Mouse (Mus musculus): ENCODE results near the gene Atxn7l1. TPM values are rescaled to one million over a fixed set of nuclear protein-coding genes. Genes with fewer than 3 reads are reported as not detected.

The Atxn7l1 gene
- 43.5 and 47.8 TPM in 2 replicates for polyA plus RNA-seq (2012; rRNA removed)

- peaks cover 6% of the 10 kb centered on the region; the same call in 1 of the 2 replicates for H3K4me1 ChIP-seq (ENCODE audit: control insufficient read depth, insufficient read depth, low read length)
- peak; percentile 89 for DNase-seq
- TF ChIP-seq CTCF (IDR thresholded peaks at IDR 0.05; ENCODE audit: insufficient read depth, low read length) (peak; percentile 51), POLR2A (IDR thresholded peaks at IDR 0.05; ENCODE audit: borderline replicate concordance, extremely low read depth, low read depth, low read length) (peak; percentile 88; the same call in 1 of the 2 replicates)
- H3K4me3 ChIP-seq (replicated peaks; ENCODE audit: extremely low read depth, low read depth, low read length), result peak within 1 kb of the TSS; percentile 62
- WGBS, result under 1% methylated on average over 53 of the region's 54 CpGs
Observed at GRCm38 (mm10) chr12:33147497-33148267, at the start of gene Atxn7l1. Gene Atxn7l1 (plus strand): TSS chr12:33147693.

GRCm38 (mm10) chr12:33101627-33102026 lies 45.9 kb upstream of the Atxn7l1 start:
- no peak for DNase-seq
- WGBS, result 78% methylated on average over 8 of the region's 8 CpGs
- TF ChIP-seq POLR2A (IDR thresholded peaks at IDR 0.05; ENCODE audit: borderline replicate concordance, extremely low read depth, low read depth, low read length) (no peak), CTCF (IDR thresholded peaks at IDR 0.05; ENCODE audit: insufficient read depth, low read length) (no peak)

GRCm38 (mm10) chr12:33102342-33103115 lies 45.0 kb upstream of the Atxn7l1 start:
- Histone ChIP-seq H3K4me3 (replicated peaks; ENCODE audit: extremely low read depth, low read depth, low read length) (no peak overlapping the region), H3K4me1 (ENCODE audit: control insufficient read depth, insufficient read depth, low read length) (peaks cover 7% of the 10 kb centered on the region)
- TF ChIP-seq POLR2A (IDR thresholded peaks at IDR 0.05; ENCODE audit: borderline replicate concordance, extremely low read depth, low read depth, low read length), result no peak
- no peak for DNase-seq
- 34% methylated on average over 15 of the region's 15 CpGs for WGBS

More at GRCm38 (mm10) chr12:33101627-33102026, 45.9 kb upstream of the Atxn7l1 start:
- Histone ChIP-seq H3K4me3 (replicated peaks; ENCODE audit: extremely low read depth, low read depth, low read length) (no peak overlapping the region), H3K4me1 (ENCODE audit: control insufficient read depth, insufficient read depth, low read length) (peaks cover 7% of the 10 kb centered on the region)

GRCm38 (mm10) chr12:33105724-33106123 lies 41.8 kb upstream of the Atxn7l1 start:
- TF ChIP-seq POLR2A (IDR thresholded peaks at IDR 0.05; ENCODE audit: borderline replicate concordance, extremely low read depth, low read depth, low read length) (no peak), CTCF (IDR thresholded peaks at IDR 0.05; ENCODE audit: insufficient read depth, low read length) (no peak)
- 61% methylated on average over 4 of the region's 4 CpGs for WGBS
- no peak for DNase-seq
- Histone ChIP-seq H3K4me3 (replicated peaks; ENCODE audit: extremely low read depth, low read depth, low read length) (no peak overlapping the region), H3K4me1 (ENCODE audit: control insufficient read depth, insufficient read depth, low read length) (peaks cover 9% of the 10 kb centered on the region)

GRCm38 (mm10) chr12:33106438-33107167 lies 40.9 kb upstream of the Atxn7l1 start:
- no peak overlapping the region for H3K4me3 ChIP-seq (replicated peaks; ENCODE audit: extremely low read depth, low read depth, low read length)
- no peak for DNase-seq
- TF ChIP-seq POLR2A (IDR thresholded peaks at IDR 0.05; ENCODE audit: borderline replicate concordance, extremely low read depth, low read depth, low read length) (no peak), CTCF (IDR thresholded peaks at IDR 0.05; ENCODE audit: insufficient read depth, low read length) (no peak)
- 85% methylated on average over 10 of the region's 10 CpGs for WGBS
- peaks cover 12% of the 10 kb centered on the region for H3K4me1 ChIP-seq (ENCODE audit: control insufficient read depth, insufficient read depth, low read length)

- H3K4me3 ChIP-seq (replicated peaks; ENCODE audit: extremely low read depth, low read depth, low read length), result no peak overlapping the region
- no peak for DNase-seq
- peaks cover 5% of the 10 kb centered on the region for H3K4me1 ChIP-seq (ENCODE audit: control insufficient read depth, insufficient read depth, low read length)
- peak; percentile 79 for TF ChIP-seq CTCF (IDR thresholded peaks at IDR 0.05; ENCODE audit: insufficient read depth, low read length)
- TF ChIP-seq POLR2A (IDR thresholded peaks at IDR 0.05; ENCODE audit: borderline replicate concordance, extremely low read depth, low read depth, low read length), result no peak
Observed at GRCm38 (mm10) chr12:33109531-33109930, 38.0 kb upstream of the Atxn7l1 start.

- 8% methylated on average over 14 of the region's 14 CpGs for WGBS
- Histone ChIP-seq H3K4me1 (ENCODE audit: control insufficient read depth, insufficient read depth, low read length) (peaks cover 5% of the 10 kb centered on the region), H3K4me3 (replicated peaks; ENCODE audit: extremely low read depth, low read depth, low read length) (no peak overlapping the region)
- peak; percentile 37 for DNase-seq
- TF ChIP-seq POLR2A (IDR thresholded peaks at IDR 0.05; ENCODE audit: borderline replicate concordance, extremely low read depth, low read depth, low read length) (no peak; the same call in 1 of the 2 replicates), CTCF (IDR thresholded peaks at IDR 0.05; ENCODE audit: insufficient read depth, low read length) (no peak)
Observed at GRCm38 (mm10) chr12:33110894-33111471, 36.5 kb upstream of the Atxn7l1 start.

- no peak overlapping the region for H3K4me3 ChIP-seq (replicated peaks; ENCODE audit: extremely low read depth, low read depth, low read length)
- 54% methylated on average over 15 of the region's 15 CpGs for WGBS
- DNase-seq, result no peak
Observed at GRCm38 (mm10) chr12:33118624-33119301, 28.7 kb upstream of the Atxn7l1 start.

More at GRCm38 (mm10) chr12:33118624-33119301, 28.7 kb upstream of the Atxn7l1 start:
- no peak for TF ChIP-seq CTCF (IDR thresholded peaks at IDR 0.05; ENCODE audit: insufficient read depth, low read length)
- no peak for TF ChIP-seq POLR2A (IDR thresholded peaks at IDR 0.05; ENCODE audit: borderline replicate concordance, extremely low read depth, low read depth, low read length)
- H3K4me1 ChIP-seq (ENCODE audit: control insufficient read depth, insufficient read depth, low read length), result peaks cover 5% of the 10 kb centered on the region; the same call in 1 of the 2 replicates

Data from lung, adult 2 months (tissue).